Mouse (Mus musculus) liver, embryonic 12.5 days (tissue): Measurements from ENCODE around the gene Coq10a. TPM values are rescaled to one million over a fixed set of nuclear protein-coding genes. Genes with fewer than 3 reads are reported as not detected.

Experiments used
- ATAC-seq: fragments of 200-750 bp; cut with Nextera tagmentation; 2 replicates; pipeline ENCODE4 v1.8.0; 2017; ENCODE audit warnings: moderate number of reproducible peaks, mild to moderate bottlenecking, moderate library complexity
- H3K27ac ChIP-seq: fragments of 300-500 bp; sonication (generic); 2 replicates; pipeline ENCODE4 v1.5.1; 2016; ENCODE audit warnings: mild to moderate bottlenecking
- H3K27me3 ChIP-seq: fragments of 300-500 bp; sonication (generic); replicated peaks from 2 replicates; pipeline ENCODE4 v1.6.1; 2016; ENCODE audit warnings: mild to moderate bottlenecking, moderate library complexity
- H3K36me3 ChIP-seq: fragments of 300-500 bp; sonication (generic); 2 replicates; pipeline ENCODE4 v1.6.1; 2016; ENCODE audit warnings: mild to moderate bottlenecking, moderate library complexity
- H3K4me1 ChIP-seq: fragments of 300-500 bp; sonication (generic); 2 replicates; pipeline ENCODE4 v1.6.1; 2016
- H3K4me2 ChIP-seq: fragments of 300-500 bp; sonication (generic); 2 replicates; pipeline ENCODE4 v1.6.1; 2016; ENCODE audit warnings: mild to moderate bottlenecking, moderate library complexity
- H3K4me3 ChIP-seq: fragments of 300-500 bp; sonication (generic); 2 replicates; pipeline ENCODE4 v1.5.1; 2016; ENCODE audit warnings: mild to moderate bottlenecking, moderate library complexity
- H3K9ac ChIP-seq: fragments of 300-500 bp; sonication (generic); 2 replicates; pipeline ENCODE4 v1.6.1; 2016; ENCODE audit warnings: mild to moderate bottlenecking, moderate library complexity
- H3K9me3 ChIP-seq: fragments of 300-500 bp; sonication (generic); replicated peaks from 2 replicates; pipeline ENCODE4 v1.6.1; 2016; ENCODE audit warnings: mild to moderate bottlenecking, moderate library complexity
- WGBS: fragments of 180-500 bp; shearing (Covaris S2); methylation state at CpG from one replicate; pipeline ENCODE4 v1.1.7; 2016; ENCODE audit not compliant: insufficient replicate concordance; 5-methylcytosine and 5-hydroxymethylcytosine counted together
- polyA plus RNA-seq: library from polyadenylated mRNA; unstranded; fragments of >200 nt; fragmentation: Nextera tagmentation; extraction: Ambion mirVana; gene quantifications from 2 replicates; pipeline ENCODE4 v1.2.1, GENCODE M21; 2016

The Coq10a gene
- polyA plus RNA-seq, 1 experiment from 2014 or later: 8.7 TPM

GRCm38 (mm10) chr10:128380565-128380964 is 11.8 kb upstream of the Coq10a start:
- no peak overlapping the region for H3K4me2 ChIP-seq
- no peak overlapping the region for H3K4me3 ChIP-seq
- peak overlapping the region; percentile 10; the same call in 1 of the 2 replicates for H3K9ac ChIP-seq
- WGBS: 85% methylated on average over 5 of the region's 5 CpGs
- H3K9me3 ChIP-seq: no peaks in the 10 kb centered on the region
- peaks cover 74% of the 10 kb centered on the region for H3K36me3 ChIP-seq
- H3K27ac ChIP-seq: no peak overlapping the region
- ATAC-seq: no peak
- H3K4me1 ChIP-seq: peaks cover 49% of the 10 kb centered on the region
- H3K27me3 ChIP-seq: no peaks in the 10 kb centered on the region

- ATAC-seq: no peak
Observed at GRCm38 (mm10) chr10:128379260-128379659, 10.5 kb upstream of the Coq10a start.

GRCm38 (mm10) chr10:128378462-128378861 is 9.7 kb upstream of the Coq10a start:
- Histone ChIP-seq H3K4me3 (0 out of 2 replicates have a peak overlapping the region, but pooled peaks have one; percentile 89), H3K4me1 (peaks cover 53% of the 10 kb centered on the region)

More at GRCm38 (mm10) chr10:128379260-128379659, 10.5 kb upstream of the Coq10a start:
- H3K4me1 ChIP-seq: peaks cover 50% of the 10 kb centered on the region
- no peak overlapping the region for H3K27ac ChIP-seq
- 87% methylated on average over 7 of the region's 7 CpGs for WGBS
- peaks cover 61% of the 10 kb centered on the region for H3K36me3 ChIP-seq
- H3K4me3 ChIP-seq: no peak overlapping the region
- no peaks in the 10 kb centered on the region for H3K27me3 ChIP-seq
- no peak overlapping the region for H3K9ac ChIP-seq
- H3K4me2 ChIP-seq: no peak overlapping the region; the same call in 1 of the 2 replicates
- no peaks in the 10 kb centered on the region for H3K9me3 ChIP-seq

DNA sequence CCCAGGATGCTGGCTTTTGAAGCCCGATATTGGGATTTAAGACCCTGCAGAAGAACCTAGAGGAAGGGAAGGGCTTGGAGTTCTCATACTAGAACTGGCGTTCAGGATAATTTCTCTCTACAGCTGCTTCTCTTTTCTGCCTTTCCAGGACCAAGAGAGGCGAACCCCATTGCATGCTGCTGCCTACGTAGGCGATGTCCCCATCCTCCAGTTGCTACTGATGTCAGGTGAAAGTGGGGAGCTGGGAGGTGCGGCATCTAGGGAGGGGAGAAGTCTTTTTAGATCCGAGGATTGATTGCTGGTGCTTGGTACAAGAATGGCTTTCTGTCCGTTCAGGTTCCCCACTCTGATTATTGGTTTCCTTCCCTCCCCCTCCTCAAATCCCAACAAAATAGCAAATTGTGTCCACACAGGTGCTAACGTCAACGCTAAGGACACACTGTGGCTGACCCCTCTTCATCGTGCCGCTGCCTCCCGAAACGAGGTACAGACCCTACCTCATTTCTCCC is 9.2 kb upstream of the Coq10a start:
- Histone ChIP-seq H3K27ac (peak overlapping the region; percentile 82; the same call in 1 of the 2 replicates), H3K36me3 (peaks cover 48% of the 10 kb centered on the region)

More at GRCm38 (mm10) chr10:128378462-128378861, 9.7 kb upstream of the Coq10a start:
- 76% methylated on average over 3 of the region's 3 CpGs for WGBS
- Histone ChIP-seq H3K27me3 (no peaks in the 10 kb centered on the region), H3K36me3 (peaks cover 53% of the 10 kb centered on the region), H3K9me3 (no peaks in the 10 kb centered on the region), H3K9ac (peak overlapping the region; percentile 27; the same call in 1 of the 2 replicates), H3K4me2 (peak overlapping the region; percentile 96), H3K27ac (no peak overlapping the region)
- no peak for ATAC-seq

GRCm38 (mm10) chr10:128377222-128377939 is 8.6 kb upstream of the Coq10a start:
- under 1% methylated on average over 43 of the region's 47 CpGs for WGBS

More for the DNA sequence above, 9.2 kb upstream of the Coq10a start:
- Histone ChIP-seq H3K4me3 (peak overlapping the region; percentile 89), H3K27me3 (no peaks in the 10 kb centered on the region), H3K9ac (peak overlapping the region; percentile 93), H3K9me3 (no peaks in the 10 kb centered on the region), H3K4me1 (peaks cover 58% of the 10 kb centered on the region), H3K4me2 (peak overlapping the region; percentile 96)
- WGBS: 64% methylated on average over 14 of the region's 14 CpGs
- no peak for ATAC-seq

DNA sequence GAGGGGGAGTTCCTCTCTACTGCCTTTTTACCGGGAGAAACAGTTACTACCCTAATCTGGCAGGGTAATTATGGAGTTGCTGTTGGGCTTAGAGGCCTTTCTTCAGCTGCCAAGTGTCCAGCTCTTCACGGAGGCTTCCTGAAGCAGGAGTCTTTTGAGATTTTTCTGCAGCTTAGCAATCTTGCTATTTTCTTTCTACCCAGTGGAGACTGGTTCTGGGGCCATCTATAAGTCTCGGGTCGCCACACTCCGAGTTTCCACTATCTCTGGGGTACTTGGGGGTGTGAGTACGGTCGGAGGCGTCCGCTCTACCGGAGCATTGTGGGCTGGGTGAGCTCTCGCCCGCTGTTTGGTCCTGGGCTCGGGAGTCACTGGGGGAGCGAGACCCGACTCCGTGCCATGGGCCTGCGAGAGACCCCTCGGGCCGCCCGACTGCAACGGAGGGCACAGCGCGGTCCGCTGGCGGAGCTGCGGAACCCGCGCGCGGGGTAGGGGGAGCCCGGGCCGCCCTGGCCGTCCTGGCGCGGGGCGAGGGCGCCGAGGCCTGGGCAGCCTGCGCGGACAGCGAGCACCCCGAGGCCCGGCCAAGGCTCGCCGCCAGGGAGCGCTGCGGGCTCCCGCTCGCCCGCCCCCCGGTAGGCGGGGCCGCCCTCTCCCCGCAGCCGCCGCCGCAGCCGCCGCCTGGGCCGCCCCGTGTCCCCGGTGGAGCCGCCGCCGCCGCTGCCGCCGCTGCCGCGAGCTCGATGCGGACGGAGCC is 7.8 kb upstream of the Coq10a start, which contains the start of gene Ankrd52:
Gene Ankrd52, plus strand, starts transcription at position 661 of the 757 bp plus-strand sequence.
- ATAC-seq: peak; percentile 94
- under 1% methylated on average over 51 of the region's 73 CpGs for WGBS
- H3K4me3 ChIP-seq: peak within 1 kb of the TSS; percentile 89

More at GRCm38 (mm10) chr10:128377222-128377939, 8.6 kb upstream of the Coq10a start:
- peak overlapping the region; percentile 93 for H3K9ac ChIP-seq
- peak overlapping the region; percentile 96 for H3K4me2 ChIP-seq
- ATAC-seq: peak; percentile 72
- no peaks in the 10 kb centered on the region for H3K9me3 ChIP-seq
- peaks cover 42% of the 10 kb centered on the region for H3K36me3 ChIP-seq
- peak overlapping the region; percentile 82 for H3K27ac ChIP-seq
- H3K4me1 ChIP-seq: peaks cover 62% of the 10 kb centered on the region
- H3K27me3 ChIP-seq: no peaks in the 10 kb centered on the region
- H3K4me3 ChIP-seq: peak overlapping the region; percentile 89

GRCm38 (mm10) chr10:128376099-128376454 is 7.3 kb upstream of the Coq10a start:
- Histone ChIP-seq H3K36me3 (peaks cover 30% of the 10 kb centered on the region), H3K27me3 (no peaks in the 10 kb centered on the region), H3K4me1 (peaks cover 65% of the 10 kb centered on the region), H3K27ac (peak overlapping the region; percentile 82), H3K4me2 (peak overlapping the region; percentile 96), H3K9ac (peak overlapping the region; percentile 93), H3K4me3 (peak overlapping the region; percentile 89), H3K9me3 (no peaks in the 10 kb centered on the region)
- WGBS: 49% methylated on average over 4 of the region's 4 CpGs
- ATAC-seq: no peak

More for the DNA sequence above, 7.8 kb upstream of the Coq10a start, which contains the start of gene Ankrd52:
- peak within 1 kb of the TSS; percentile 82 for H3K27ac ChIP-seq
- no peaks in the 10 kb centered on the region for H3K9me3 ChIP-seq
- H3K36me3 ChIP-seq: peaks cover 35% of the 10 kb centered on the region
- H3K4me2 ChIP-seq: peak within 1 kb of the TSS; percentile 96
- peaks cover 65% of the 10 kb centered on the region for H3K4me1 ChIP-seq
- peak within 1 kb of the TSS; percentile 93 for H3K9ac ChIP-seq
- H3K27me3 ChIP-seq: no peaks in the 10 kb centered on the region

- Histone ChIP-seq H3K4me2 (no peak overlapping the region), H3K27ac (no peak overlapping the region), H3K9ac (no peak overlapping the region), H3K36me3 (peaks cover 13% of the 10 kb centered on the region), H3K4me1 (peaks cover 57% of the 10 kb centered on the region), H3K27me3 (no peaks in the 10 kb centered on the region), H3K9me3 (no peaks in the 10 kb centered on the region), H3K4me3 (no peak overlapping the region)
- ATAC-seq: no peak
- 65% methylated on average over 6 of the region's 6 CpGs for WGBS
Observed at GRCm38 (mm10) chr10:128374393-128374792, 5.6 kb upstream of the Coq10a start.

GRCm38 (mm10) chr10:128372989-128373748 is 4.4 kb upstream of the Coq10a start:
- peak overlapping the region; percentile 57 for H3K27ac ChIP-seq
- H3K4me2 ChIP-seq: no peak overlapping the region
- H3K4me1 ChIP-seq: peaks cover 50% of the 10 kb centered on the region
- H3K9ac ChIP-seq: no peak overlapping the region
- H3K36me3 ChIP-seq: peaks cover 1% of the 10 kb centered on the region
- H3K27me3 ChIP-seq: no peaks in the 10 kb centered on the region
- 57% methylated on average over 6 of the region's 6 CpGs for WGBS
- H3K4me3 ChIP-seq: no peak overlapping the region
- H3K9me3 ChIP-seq: no peaks in the 10 kb centered on the region
- no peak for ATAC-seq

DNA sequence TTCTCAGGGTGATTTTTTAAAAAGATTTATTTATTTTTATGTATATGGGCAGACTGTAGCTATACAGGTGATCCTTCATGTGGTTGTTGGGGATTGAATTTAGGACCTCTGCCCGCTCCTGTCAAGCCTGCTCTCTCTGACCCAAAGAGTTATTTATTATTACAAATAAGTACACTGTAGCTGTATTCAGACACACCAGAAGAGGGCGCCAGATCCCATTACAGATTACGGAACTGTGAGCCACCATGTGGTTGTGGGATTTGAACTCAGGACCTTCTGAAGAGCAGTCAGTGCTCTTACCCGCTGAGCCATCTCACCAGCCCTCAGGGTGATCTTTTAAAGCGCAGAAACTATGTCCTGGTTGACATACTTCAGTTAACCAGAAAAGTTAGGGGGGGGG is 3.3 kb upstream of the Coq10a start:
- Histone ChIP-seq H3K9me3 (no peaks in the 10 kb centered on the region), H3K36me3 (no peaks in the 10 kb centered on the region), H3K4me2 (no peak overlapping the region), H3K9ac (no peak overlapping the region), H3K4me1 (peaks cover 50% of the 10 kb centered on the region), H3K27me3 (no peaks in the 10 kb centered on the region), H3K27ac (no peak overlapping the region), H3K4me3 (no peak overlapping the region)
- ATAC-seq: no peak
- 73% methylated on average over 5 of the region's 5 CpGs for WGBS

GRCm38 (mm10) chr10:128370601-128371000 is 1.8 kb upstream of the Coq10a start:
- H3K9ac ChIP-seq: no peak overlapping the region
- no peaks in the 10 kb centered on the region for H3K27me3 ChIP-seq
- ATAC-seq: no peak
- 52% methylated on average over 4 of the region's 4 CpGs for WGBS
- H3K4me1 ChIP-seq: peaks cover 50% of the 10 kb centered on the region
- H3K36me3 ChIP-seq: peaks cover 6% of the 10 kb centered on the region
- no peaks in the 10 kb centered on the region for H3K9me3 ChIP-seq
- H3K4me2 ChIP-seq: no peak overlapping the region
- H3K27ac ChIP-seq: no peak overlapping the region
- no peak overlapping the region for H3K4me3 ChIP-seq
